Mouse (Mus musculus): Measurements from ENCODE around the gene Crim1.

GRCm38 (mm10) chr17:78217406-78217805 is 17.4 kb downstream of the Crim1 start:
- TF ChIP-seq CTCF (IDR thresholded peaks at IDR 0.05; ENCODE audit: extremely low read depth, insufficient read length, insufficient replicate concordance, low read depth, low read length) (no peak), POLR2A (IDR thresholded peaks at IDR 0.05; ENCODE audit: low read depth, low read length) (no peak)

Measured in small intestine, adult 2 months (tissue).